Mouse (Mus musculus) CH12.LX (cell line): ENCODE measurements around the gene Tmem266. TPM values are rescaled to one million over a fixed set of nuclear protein-coding genes. Genes with fewer than 3 reads are reported as not detected.
A peak's percentile ranks its signal among the peaks of the same experiment; 100 is the strongest.

Experiments used
- DNase-seq: peaks from one replicate; pipeline ENCODE4 v3.0.0-alpha.2; 2013; ENCODE audit errors: extremely low read depth
- H3K27ac ChIP-seq: 2 replicates; pipeline ENCODE4 v1.5.1; 2012; ENCODE audit warnings: low read depth, mild to moderate bottlenecking, control low read depth, moderate library complexity; ENCODE audit not compliant: insufficient read depth
- H3K27me3 ChIP-seq: replicated peaks from 2 replicates; pipeline ENCODE3; 2012; ENCODE audit warnings: inconsistent platforms
- H3K36me3 ChIP-seq, 2 experiments: replicated peaks in 1 of 2; 2 replicates each; pipeline versions ENCODE3 to v1.6.1; 2012; ENCODE audit warnings: inconsistent platforms in 1 of 2, low read length in 1 of 2, mild to moderate bottlenecking in 1 of 2, mixed read lengths in 1 of 2, moderate library complexity in 1 of 2; ENCODE audit not compliant: control insufficient read depth in 1 of 2, insufficient read depth in 1 of 2
- H3K4me1 ChIP-seq, 2 experiments: 2 replicates each; pipeline ENCODE4 v1.6.1; 2012; ENCODE audit warnings: inconsistent platforms in 1 of 2, moderate library complexity in 1 of 2; ENCODE audit not compliant: insufficient read depth in 2 of 2, control insufficient read depth in 1 of 2
- H3K4me2 ChIP-seq: 2 replicates; pipeline ENCODE4 v1.6.1; 2012; ENCODE audit warnings: low read depth, mild to moderate bottlenecking, control low read depth; ENCODE audit not compliant: poor library complexity, insufficient read depth, severe bottlenecking
- H3K4me3 ChIP-seq, 3 experiments: fragments of 150-350 bp in 1 of 3; sonication (generic) in 1 of 3; replicated peaks in 1 of 3; 2 replicates each; pipeline versions ENCODE3 to v1.5.1; 2011 to 2012; ENCODE audit warnings: low read depth in 2 of 3, low read length in 2 of 3, mild to moderate bottlenecking in 2 of 3, moderate library complexity in 2 of 3, control low read depth in 1 of 3, improper control_type of control experiment in 1 of 3, inconsistent platforms in 1 of 3, mixed read lengths in 1 of 3; ENCODE audit not compliant: poor library complexity in 1 of 3
- H3K79me2 ChIP-seq: replicated peaks from 2 replicates; pipeline ENCODE4 v1.6.1; 2012; ENCODE audit warnings: mild to moderate bottlenecking, moderate library complexity; ENCODE audit not compliant: control insufficient read depth, poor library complexity, insufficient read depth, severe bottlenecking; ENCODE audit errors: extremely low read depth
- H3K9ac ChIP-seq: 2 replicates; pipeline ENCODE4 v1.6.1; 2012; ENCODE audit warnings: low read depth, mild to moderate bottlenecking, control low read depth, moderate library complexity; ENCODE audit not compliant: insufficient read depth
- H3K9me3 ChIP-seq: replicated peaks from 2 replicates; pipeline ENCODE3; 2012; ENCODE audit warnings: low read length, inconsistent platforms, mixed read lengths
- BHLHE40 ChIP-seq: IDR thresholded peaks from 2 replicates; pipeline ENCODE4 v1.6.1; 2011; ENCODE audit warnings: mild to moderate bottlenecking, low read depth, low read length, improper control_type of control experiment
- CHD1 ChIP-seq: IDR thresholded peaks from 2 replicates; pipeline ENCODE4 v1.6.1; 2012; ENCODE audit warnings: low read depth, low read length, improper control_type of control experiment, inconsistent platforms
- CHD2 ChIP-seq: IDR thresholded peaks from 2 replicates; pipeline ENCODE4 v1.6.1; 2011; ENCODE audit warnings: low read length, improper control_type of control experiment
- CTCF ChIP-seq, 2 experiments: IDR thresholded peaks in 1 of 2; conservative IDR thresholded peaks in 1 of 2; 2 replicates each; pipeline ENCODE4 v1.5.1; 2011 to 2012; ENCODE audit warnings: low read depth in 2 of 2, low read length in 2 of 2, improper control_type of control experiment in 1 of 2, inconsistent platforms in 1 of 2, mild to moderate bottlenecking in 1 of 2, moderate library complexity in 1 of 2
- E2F4 ChIP-seq: IDR thresholded peaks from 2 replicates; pipeline ENCODE4 v1.6.1; 2011; ENCODE audit warnings: low read depth, low read length, improper control_type of control experiment; ENCODE audit not compliant: insufficient replicate concordance
- ELF1 ChIP-seq: IDR thresholded peaks from 2 replicates; pipeline ENCODE4 v1.6.1; 2014; ENCODE audit warnings: low read depth, mild to moderate bottlenecking, inconsistent platforms, low read length, improper control_type of control experiment
- EP300 ChIP-seq: IDR thresholded peaks from 2 replicates; pipeline ENCODE4 v1.6.1; 2011; ENCODE audit warnings: low read length, improper control_type of control experiment
- ETS1 ChIP-seq: conservative IDR thresholded peaks from 2 replicates; pipeline ENCODE4 v1.6.1; 2012; ENCODE audit warnings: low read depth, mild to moderate bottlenecking, inconsistent platforms, low read length, improper control_type of control experiment, moderate library complexity
- GABPA ChIP-seq: IDR thresholded peaks from 2 replicates; pipeline ENCODE4 v1.6.1; 2012; ENCODE audit warnings: low read depth, low read length, improper control_type of control experiment, inconsistent platforms; ENCODE audit not compliant: insufficient replicate concordance
- IRF4 ChIP-seq: IDR thresholded peaks from 2 replicates; pipeline ENCODE4 v1.6.1; 2014; ENCODE audit warnings: low read depth, mild to moderate bottlenecking, inconsistent platforms, low read length, improper control_type of control experiment
- JUN ChIP-seq: IDR thresholded peaks from 2 replicates; pipeline ENCODE4 v1.6.1; 2011; ENCODE audit warnings: low read depth, mild to moderate bottlenecking, low read length, improper control_type of control experiment, moderate library complexity; ENCODE audit not compliant: insufficient read depth
- JUND ChIP-seq: conservative IDR thresholded peaks from 2 replicates; pipeline ENCODE4 v1.6.1; 2011; ENCODE audit warnings: low read depth, low read length, improper control_type of control experiment
- KAT2A ChIP-seq: IDR thresholded peaks from 2 replicates; pipeline ENCODE4 v1.6.1; 2012; ENCODE audit warnings: low read length, improper control_type of control experiment, inconsistent platforms; ENCODE audit not compliant: insufficient replicate concordance
- MAFK ChIP-seq: IDR thresholded peaks from 2 replicates; pipeline ENCODE4 v1.6.1; 2011; ENCODE audit warnings: low read length, improper control_type of control experiment; ENCODE audit not compliant: insufficient replicate concordance
- MAX ChIP-seq: IDR thresholded peaks from 2 replicates; pipeline ENCODE4 v1.6.1; 2011; ENCODE audit warnings: low read length, improper control_type of control experiment
- MAZ ChIP-seq: IDR thresholded peaks from 2 replicates; pipeline ENCODE4 v1.6.1; 2012; ENCODE audit warnings: low read depth, mild to moderate bottlenecking, inconsistent platforms, low read length, improper control_type of control experiment, moderate library complexity
- MEF2A ChIP-seq: IDR thresholded peaks from 2 replicates; pipeline ENCODE4 v1.6.1; 2014; ENCODE audit warnings: low read depth, mild to moderate bottlenecking, inconsistent platforms, low read length, improper control_type of control experiment, borderline replicate concordance
- MXI1 ChIP-seq: IDR thresholded peaks from 2 replicates; pipeline ENCODE4 v1.6.1; 2011; ENCODE audit warnings: mild to moderate bottlenecking, low read depth, low read length, improper control_type of control experiment
- MYC ChIP-seq: IDR thresholded peaks from 2 replicates; pipeline ENCODE4 v1.6.1; 2011; ENCODE audit warnings: low read depth, mild to moderate bottlenecking, improper control_type of control experiment, low read length
- NELFE ChIP-seq: IDR thresholded peaks from 2 replicates; pipeline ENCODE4 v1.6.1; 2011; ENCODE audit warnings: low read depth, low read length, improper control_type of control experiment
- NRF1 ChIP-seq: IDR thresholded peaks from 2 replicates; pipeline ENCODE4 v1.6.1; 2014; ENCODE audit warnings: low read depth, mild to moderate bottlenecking, inconsistent platforms, low read length, improper control_type of control experiment, moderate library complexity
- POLR2A ChIP-seq: IDR thresholded peaks from 2 replicates; pipeline ENCODE4 v1.6.1; 2011; ENCODE audit warnings: low read depth, mild to moderate bottlenecking, improper control_type of control experiment, low read length
- POLR2AphosphoS2 ChIP-seq: IDR thresholded peaks from 2 replicates; pipeline ENCODE4 v1.6.1; 2011; ENCODE audit warnings: low read depth, low read length, improper control_type of control experiment
- RAD21 ChIP-seq: IDR thresholded peaks from 2 replicates; pipeline ENCODE4 v1.6.1; 2011; ENCODE audit warnings: low read depth, mild to moderate bottlenecking, low read length, improper control_type of control experiment, moderate library complexity
- SIN3A ChIP-seq: IDR thresholded peaks from 2 replicates; pipeline ENCODE4 v1.6.1; 2012; ENCODE audit warnings: low read length, improper control_type of control experiment, inconsistent platforms
- SMC3 ChIP-seq: IDR thresholded peaks from 2 replicates; pipeline ENCODE4 v1.6.1; 2011; ENCODE audit warnings: low read depth, low read length, improper control_type of control experiment
- TBP ChIP-seq: conservative IDR thresholded peaks from 2 replicates; pipeline ENCODE4 v1.6.1; 2011; ENCODE audit warnings: low read depth, low read length, improper control_type of control experiment
- TCF12 ChIP-seq: IDR thresholded peaks from 2 replicates; pipeline ENCODE4 v1.6.1; 2014; ENCODE audit warnings: low read depth, mild to moderate bottlenecking, inconsistent platforms, low read length, improper control_type of control experiment
- UBTF ChIP-seq: IDR thresholded peaks from 2 replicates; pipeline ENCODE4 v1.6.1; 2012; ENCODE audit warnings: low read depth, mild to moderate bottlenecking, inconsistent platforms, low read length, improper control_type of control experiment, moderate library complexity
- USF1 ChIP-seq: IDR thresholded peaks from 2 replicates; pipeline ENCODE4 v1.6.1; 2014; ENCODE audit warnings: low read depth, mild to moderate bottlenecking, inconsistent platforms, low read length, improper control_type of control experiment
- USF2 ChIP-seq: conservative IDR thresholded peaks from 2 replicates; pipeline ENCODE4 v1.6.1; 2011; ENCODE audit warnings: low read depth, low read length, improper control_type of control experiment
- ZC3H11A ChIP-seq: IDR thresholded peaks from 2 replicates; pipeline ENCODE4 v1.6.1; 2012; ENCODE audit warnings: low read depth, mild to moderate bottlenecking, inconsistent platforms, low read length, improper control_type of control experiment
- ZNF384 ChIP-seq: IDR thresholded peaks from 2 replicates; pipeline ENCODE4 v1.6.1; 2012; ENCODE audit warnings: low read depth, low read length, improper control_type of control experiment, inconsistent platforms
- dilution Hi-C: fragments of 300-500 bp; cut with MboI; formaldehyde crosslinking; loops from 2 replicates; pipeline ENCODE4 v1.14.3; 2020; ENCODE audit warnings: low sequenced_read_pairs; ENCODE audit not compliant: extremely low pct_unique_long_range_greater_than_20kb, extremely low pct_ligation_motif_present
- in situ Hi-C: fragments of 300-500 bp; cut with MboI; formaldehyde crosslinking; loops from 3 replicates; pipeline ENCODE4 v1.14.3; 2019; ENCODE audit warnings: low sequenced_read_pairs, low pct_ligation_motif_present, low pct_unique_long_range_greater_than_20kb, mixed read lengths
- polyA plus RNA-seq: library from polyadenylated mRNA; unstranded; fragments of >175 nt; gene quantifications from 2 replicates; pipeline ENCODE4 v1.2.1, GENCODE M21; 2012; ENCODE audit warnings: low read depth; ENCODE audit not compliant: insufficient read length
- total RNA-seq, 2 experiments: library from RNA; depleted of rRNA; stranded (reverse); fragments of 300-350 nt in 1 of 2; fragments of >200 nt in 1 of 2; gene quantifications; 2 replicates each; pipeline ENCODE4 v1.2.3; 2012 to 2014

The Tmem266 gene
- total and polyA plus RNA-seq, 3 experiments = not detected

DNA sequence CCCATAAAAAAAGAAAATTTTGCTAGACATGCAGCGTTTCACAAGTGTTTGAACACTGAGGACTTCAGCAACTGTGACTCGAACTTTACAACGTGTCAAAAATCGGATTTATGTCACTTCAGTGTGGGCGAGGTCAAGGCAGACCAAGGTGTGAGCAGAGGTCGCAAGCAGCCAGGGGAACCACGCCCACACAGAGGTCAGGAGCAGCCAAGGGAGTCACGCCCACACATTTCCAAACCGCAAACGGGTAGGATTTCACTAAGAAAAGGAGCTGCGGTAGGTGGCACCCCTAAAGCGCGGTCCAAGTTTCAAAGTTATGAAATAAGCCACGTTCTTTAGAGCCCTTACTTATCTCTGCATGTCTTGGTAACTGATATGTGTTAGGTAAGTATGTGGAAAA is 43.2 kb upstream of the Tmem266 start:
- DNase-seq = peak; percentile 39
- in situ Hi-C loops = loop anchor here (25.0 kb wide), 1 partner anchor 246 kb away; the partner anchor contains the start of genes Chrna3 and Chrnb4
- Histone ChIP-seq H3K4me1 (peaks cover 2 to 3% of the 10 kb centered on the region in 2 experiments; a peak in 2 of 4 replicates), H3K4me2 (peak overlapping the region; percentile 100), H3K36me3 (no peaks in the 10 kb centered on the region), H3K27ac (no peak overlapping the region), H3K27me3 (no peaks in the 10 kb centered on the region), H3K9ac (no peak overlapping the region; the same call in 1 of the 2 replicates), H3K9me3 (no peaks in the 10 kb centered on the region), H3K4me3 (no peak overlapping the region), H3K79me2 (no peaks in the 10 kb centered on the region)
- dilution Hi-C loops = no loop called here
- no peak for TF ChIP-seq CTCF (conservative IDR thresholded peaks at IDR 0.05 in 1 of 2, IDR thresholded peaks at IDR 0.05 in 1 of 2; ENCODE audit: low read depth in 2 of 2, low read length in 2 of 2)
- peak; percentile 46 for TF ChIP-seq BHLHE40

DNA sequence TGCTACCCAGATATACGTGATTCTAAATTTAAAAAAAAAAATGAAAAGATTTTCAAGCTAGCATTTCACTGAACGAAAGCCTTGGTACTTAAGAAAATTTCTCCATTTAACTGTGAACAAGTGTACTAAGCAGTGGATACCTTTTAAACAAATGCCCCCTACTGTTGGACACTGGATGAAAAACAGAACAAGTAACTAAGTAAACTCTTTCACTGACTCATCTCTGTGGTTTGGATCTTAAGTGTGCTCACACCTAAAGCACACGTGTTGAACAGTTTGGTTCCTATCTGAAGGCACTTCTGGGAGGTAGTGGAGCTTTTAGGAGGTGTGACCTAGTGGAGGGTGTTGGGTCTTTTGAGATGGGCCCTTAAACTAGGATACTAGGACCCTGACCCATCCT is 41.5 kb upstream of the Tmem266 start:
- Histone ChIP-seq H3K36me3 (no peaks in the 10 kb centered on the region), H3K4me2 (no peak overlapping the region), H3K27ac (no peak overlapping the region), H3K9ac (no peak overlapping the region), H3K4me3 (no peak overlapping the region), H3K4me1 (peaks cover 2 to 3% of the 10 kb centered on the region in 2 experiments; a peak in 2 of 4 replicates), H3K27me3 (no peaks in the 10 kb centered on the region), H3K9me3 (no peaks in the 10 kb centered on the region), H3K79me2 (no peaks in the 10 kb centered on the region)
- dilution Hi-C loops = no loop called here
- DNase-seq = peak; percentile 40
- in situ Hi-C loops = loop anchor here (25.0 kb wide), 1 partner anchor 248 kb away; the partner anchor contains the start of genes Chrna3 and Chrnb4
- TF ChIP-seq ETS1 (no peak), TBP (no peak), TCF12 (no peak), JUN (no peak), SMC3 (peak; percentile 27; the same call in 1 of the 2 replicates), MAFK (no peak), UBTF (no peak), MYC (no peak), E2F4 (no peak), MAZ (no peak), POLR2AphosphoS2 (no peak), RAD21 (peak; percentile 42), EP300 (no peak), POLR2A (no peak), CHD1 (no peak), SIN3A (no peak), KAT2A (no peak), CTCF (conservative IDR thresholded peaks at IDR 0.05 in 1 of 2, IDR thresholded peaks at IDR 0.05 in 1 of 2; ENCODE audit: low read depth in 2 of 2, low read length in 2 of 2) (peak in 1 of 2 experiments; percentile 58; a peak in 2 of 4 replicates), MEF2A (no peak), NELFE (no peak), USF1 (no peak), NRF1 (no peak), BHLHE40 (peak; percentile 94), ZNF384 (no peak), ELF1 (no peak), MAX (peak; percentile 23; the same call in 1 of the 2 replicates), GABPA (no peak), IRF4 (no peak), JUND (no peak), MXI1 (no peak), CHD2 (no peak), ZC3H11A (no peak), USF2 (no peak)
